Mouse (Mus musculus): ENCODE measurements around the gene Ldhb. TPM values are rescaled to one million over a fixed set of nuclear protein-coding genes. Genes with fewer than 3 reads are reported as not detected.

Gene Ldhb
- polyA plus RNA-seq, 1 experiment from 2014 or later, result 366 TPM

GRCm38 (mm10) chr6:142459017-142459678, 48.6 kb downstream of the Ldhb start:
- Histone ChIP-seq H3K36me3 (no peaks in the 10 kb centered on the region), H3K4me1 (replicated peaks) (peaks cover 13% of the 10 kb centered on the region; the same call in 1 of the 2 replicates), H3K9me3 (no peaks in the 10 kb centered on the region), H3K27me3 (ENCODE audit: insufficient read depth, poor library complexity, severe bottlenecking) (no peaks in the 10 kb centered on the region), H3K4me3 (no peak overlapping the region), H3K27ac (peak overlapping the region; percentile 25; the same call in 1 of the 2 replicates)
- WGBS, result 75% methylated on average over 14 of the region's 14 CpGs
- DNase-seq (ENCODE audit: low spot score), result no peak

- DNase-seq (ENCODE audit: low spot score), result no peak
- H3K4me1 ChIP-seq (replicated peaks), result peaks cover 13% of the 10 kb centered on the region; the same call in 1 of the 2 replicates
- 58% methylated on average over 7 of the region's 7 CpGs for WGBS
- no peak overlapping the region for H3K4me3 ChIP-seq
- no peaks in the 10 kb centered on the region for H3K27me3 ChIP-seq (ENCODE audit: insufficient read depth, poor library complexity, severe bottlenecking)
- H3K27ac ChIP-seq, result 0 out of 2 replicates have a peak overlapping the region, but pooled peaks have one; percentile 23
- no peaks in the 10 kb centered on the region for H3K36me3 ChIP-seq
- H3K9me3 ChIP-seq, result no peaks in the 10 kb centered on the region
These were observed 49.7 kb downstream of the Ldhb start for GRCm38 (mm10) chr6:142458010-142458409.

- Histone ChIP-seq H3K9me3 (no peaks in the 10 kb centered on the region), H3K4me3 (no peak overlapping the region), H3K27ac (no peak overlapping the region), H3K4me1 (replicated peaks) (peaks cover 13% of the 10 kb centered on the region; the same call in 1 of the 2 replicates), H3K27me3 (ENCODE audit: insufficient read depth, poor library complexity, severe bottlenecking) (no peaks in the 10 kb centered on the region), H3K36me3 (no peaks in the 10 kb centered on the region)
- no peak for DNase-seq (ENCODE audit: low spot score)
- 71% methylated on average over 7 of the region's 7 CpGs for WGBS
These were observed 52.3 kb downstream of the Ldhb start for GRCm38 (mm10) chr6:142455314-142455996.

- peaks cover 6% of the 10 kb centered on the region; the same call in 1 of the 2 replicates for H3K4me1 ChIP-seq (replicated peaks)
- no peaks in the 10 kb centered on the region for H3K27me3 ChIP-seq (ENCODE audit: insufficient read depth, poor library complexity, severe bottlenecking)
- DNase-seq (ENCODE audit: low spot score), result no peak
- no peaks in the 10 kb centered on the region for H3K9me3 ChIP-seq
- H3K36me3 ChIP-seq, result no peaks in the 10 kb centered on the region
- no peak overlapping the region for H3K27ac ChIP-seq
- no peak overlapping the region for H3K4me3 ChIP-seq
- WGBS, result 83% methylated on average over 2 of the region's 2 CpGs
These were observed 54.4 kb downstream of the Ldhb start for GRCm38 (mm10) chr6:142453311-142453710.

GRCm38 (mm10) chr6:142451381-142451780, 56.4 kb downstream of the Ldhb start:
- Histone ChIP-seq H3K36me3 (no peaks in the 10 kb centered on the region), H3K27me3 (ENCODE audit: insufficient read depth, poor library complexity, severe bottlenecking) (no peaks in the 10 kb centered on the region), H3K4me1 (replicated peaks) (no peaks in the 10 kb centered on the region), H3K27ac (no peak overlapping the region), H3K4me3 (no peak overlapping the region), H3K9me3 (no peaks in the 10 kb centered on the region)
- no peak for DNase-seq (ENCODE audit: low spot score)
- WGBS, result 86% methylated on average over 12 of the region's 12 CpGs

Other genes starting within 250 kb of the Ldhb start
- 0.20 and 0.38 TPM in 2 replicates for gene Iapp, start 209.5 kb downstream of the Ldhb start, polyA plus RNA-seq (2016; fragmentation: Nextera tagmentation; extraction: Ambion mirVana)
- 0.51 and 0.88 TPM in 2 replicates for gene Slco1a5, start 185.0 kb downstream of the Ldhb start, polyA plus RNA-seq (2016; fragmentation: Nextera tagmentation; extraction: Ambion mirVana)
- gene Pyroxd1, start 162.3 kb downstream of the Ldhb start, polyA plus RNA-seq (2016; fragmentation: Nextera tagmentation; extraction: Ambion mirVana), result 20.1 and 21.7 TPM in 2 replicates
- 36.4 and 37.0 TPM in 2 replicates for gene Recql, start 120.9 kb downstream of the Ldhb start, polyA plus RNA-seq (2016; fragmentation: Nextera tagmentation; extraction: Ambion mirVana)
- 100 and 118 TPM in 2 replicates for gene Golt1b, start 120.7 kb downstream of the Ldhb start, polyA plus RNA-seq (2016; fragmentation: Nextera tagmentation; extraction: Ambion mirVana)
- 1.9 and 2.8 TPM in 2 replicates for gene Spx, start 94.5 kb downstream of the Ldhb start, polyA plus RNA-seq (2016; fragmentation: Nextera tagmentation; extraction: Ambion mirVana)
- gene Gys2, start 34.8 kb downstream of the Ldhb start, polyA plus RNA-seq (2016; fragmentation: Nextera tagmentation; extraction: Ambion mirVana), result 0.08 TPM in 1 of 2 replicates, not detected in the other
- 0.70 and 2.4 TPM in 2 replicates for gene Kcnj8, start 63.7 kb upstream of the Ldhb start, polyA plus RNA-seq (2016; fragmentation: Nextera tagmentation; extraction: Ambion mirVana)
- 1.2 and 1.5 TPM in 2 replicates for gene Abcc9, start 194.4 kb upstream of the Ldhb start, polyA plus RNA-seq (2016; fragmentation: Nextera tagmentation; extraction: Ambion mirVana)
- gene Cmas, start 248.7 kb upstream of the Ldhb start, polyA plus RNA-seq (2016; fragmentation: Nextera tagmentation; extraction: Ambion mirVana), result 78.5 and 97.0 TPM in 2 replicates

Data from hindbrain, embryonic 10.5 days (tissue).